Mouse (Mus musculus): ENCODE results near the gene Zfp667. TPM values are rescaled to one million over a fixed set of nuclear protein-coding genes. Genes with fewer than 3 reads are reported as not detected.
"Not testable (repeated sequence)": the region's sequence is repeated elsewhere in the genome, so short reads cannot be mapped to it uniquely, and the experiment has no call there.

Zfp667 gene
- total RNA-seq, 2 experiments from 2014 or later = 9.5 to 10.6 TPM

- not testable (repeated sequence) for DNase-seq (ENCODE audit: low spot score in 2 of 2)
Measured at GRCm38 (mm10) chr7:6291121-6291520, 4.7 kb downstream of the Zfp667 start.

DNA sequence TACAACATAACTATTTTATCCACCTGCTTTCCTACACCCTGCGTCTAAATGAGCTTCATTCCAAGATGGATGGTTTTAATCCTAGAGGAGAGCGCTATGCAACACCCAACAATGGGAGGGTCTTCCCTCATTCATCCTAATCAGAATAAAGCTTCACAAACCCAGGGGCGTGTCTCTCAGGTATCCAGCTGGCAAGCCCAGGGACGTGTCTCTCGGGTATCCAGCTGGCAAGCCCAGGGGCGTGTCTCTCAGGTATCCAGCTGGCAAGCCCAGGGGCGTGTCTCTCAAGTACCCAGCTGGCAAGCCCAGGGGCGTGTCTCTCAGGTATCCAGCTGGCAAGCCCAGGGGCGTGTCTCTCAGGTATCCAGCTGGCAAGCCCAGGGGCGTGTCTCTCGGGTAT, 14.4 kb downstream of the Zfp667 start:
- not testable (repeated sequence) for DNase-seq (ENCODE audit: low spot score in 2 of 2)

DNA sequence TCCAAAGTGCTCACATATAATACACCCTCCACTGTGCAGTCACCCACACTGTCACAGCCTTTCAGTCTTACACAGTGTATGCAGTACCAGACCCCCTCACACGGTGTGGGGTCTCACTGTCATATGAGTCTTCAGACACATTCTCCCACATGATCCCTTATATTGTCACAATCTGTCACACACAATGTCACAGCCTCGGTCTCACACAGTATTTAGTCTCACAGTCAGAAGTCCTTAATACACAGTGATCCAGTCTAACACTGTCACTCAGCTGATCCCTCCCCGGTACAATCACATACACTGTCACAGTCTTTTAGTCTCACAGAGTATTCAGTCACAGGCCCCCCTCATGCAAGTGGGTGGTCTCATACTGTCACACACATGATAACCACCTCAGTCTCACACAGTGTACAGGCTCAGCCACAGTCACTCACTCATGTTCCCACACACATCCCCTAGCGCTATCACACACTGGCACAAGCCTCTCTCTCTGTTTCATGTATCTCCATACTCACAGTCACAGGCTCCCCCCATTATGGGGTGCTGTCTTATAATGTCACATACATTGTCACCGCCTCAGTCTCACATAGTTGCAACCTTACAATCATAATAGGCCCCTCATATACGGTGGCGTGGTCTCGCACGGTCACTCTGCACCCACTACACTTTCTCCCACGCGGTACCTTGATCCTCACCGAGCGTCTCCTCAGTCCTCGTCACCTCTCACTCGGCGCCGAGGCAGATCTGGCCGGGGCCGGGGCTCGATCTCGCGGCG, 44.3 kb downstream of the Zfp667 start:
- DNase-seq (ENCODE audit: low spot score in 2 of 2) = no peak

DNA sequence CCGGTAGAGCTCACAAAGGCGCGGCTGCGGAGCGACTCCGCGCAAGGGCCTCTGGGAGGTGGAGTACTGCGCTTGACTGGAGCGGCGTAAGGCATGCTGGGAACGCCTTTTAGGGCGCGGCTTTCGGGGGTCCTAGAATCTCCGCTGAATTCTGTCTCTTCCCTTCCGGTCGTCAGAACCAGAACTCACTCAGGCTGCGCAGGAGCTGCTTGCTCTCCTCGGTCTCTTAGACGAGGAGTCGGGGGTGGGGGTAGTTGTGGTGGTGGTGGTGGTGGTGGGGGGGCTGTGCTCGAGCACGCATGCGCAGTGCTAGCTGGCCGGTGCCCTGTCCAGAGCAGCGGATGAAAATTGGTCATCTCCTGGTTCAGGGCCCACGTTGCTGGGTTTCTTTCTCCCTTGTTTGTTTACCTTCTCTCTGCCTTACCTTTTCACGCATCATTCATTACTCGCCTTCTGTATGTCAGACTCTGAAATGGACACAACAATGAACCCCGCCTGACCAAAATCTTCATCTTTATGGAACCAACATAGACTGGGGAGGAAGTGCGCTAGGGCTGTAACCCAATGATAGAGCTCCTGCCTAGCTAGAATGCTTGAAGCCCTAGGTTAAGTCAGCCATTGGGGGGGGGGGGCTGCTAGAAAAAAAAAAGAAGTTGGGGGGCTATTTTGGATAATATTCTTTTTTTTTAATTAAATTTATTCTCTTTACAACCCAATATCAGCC, 45.0 kb downstream of the Zfp667 start, which contains the start of gene Zfp583:
Gene Zfp583 (minus strand): TSS at position 53 of the 724 bp plus-strand sequence.
- peak; percentile 63 to 69 for DNase-seq (ENCODE audit: low spot score in 2 of 2)

DNA sequence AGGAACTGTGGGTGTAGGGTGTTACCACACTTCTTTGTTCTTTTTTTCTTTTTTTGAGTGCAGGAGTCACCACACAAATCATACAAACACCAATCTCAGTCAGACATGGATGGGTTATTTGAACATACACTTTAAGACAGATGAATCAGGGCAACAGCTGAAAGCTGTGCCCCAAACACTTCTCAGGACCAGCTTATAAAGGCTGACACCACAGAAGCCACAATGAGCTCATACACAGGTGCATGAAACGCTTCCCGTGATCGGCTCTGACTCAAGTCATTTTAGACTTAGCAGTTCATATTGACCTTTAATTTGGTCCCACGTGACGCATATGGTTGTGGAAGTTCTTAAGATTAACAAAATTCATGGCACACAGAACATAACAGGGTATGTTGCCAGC, 53.5 kb downstream of the Zfp667 start:
- no peak for DNase-seq (ENCODE audit: low spot score in 2 of 2)

DNA sequence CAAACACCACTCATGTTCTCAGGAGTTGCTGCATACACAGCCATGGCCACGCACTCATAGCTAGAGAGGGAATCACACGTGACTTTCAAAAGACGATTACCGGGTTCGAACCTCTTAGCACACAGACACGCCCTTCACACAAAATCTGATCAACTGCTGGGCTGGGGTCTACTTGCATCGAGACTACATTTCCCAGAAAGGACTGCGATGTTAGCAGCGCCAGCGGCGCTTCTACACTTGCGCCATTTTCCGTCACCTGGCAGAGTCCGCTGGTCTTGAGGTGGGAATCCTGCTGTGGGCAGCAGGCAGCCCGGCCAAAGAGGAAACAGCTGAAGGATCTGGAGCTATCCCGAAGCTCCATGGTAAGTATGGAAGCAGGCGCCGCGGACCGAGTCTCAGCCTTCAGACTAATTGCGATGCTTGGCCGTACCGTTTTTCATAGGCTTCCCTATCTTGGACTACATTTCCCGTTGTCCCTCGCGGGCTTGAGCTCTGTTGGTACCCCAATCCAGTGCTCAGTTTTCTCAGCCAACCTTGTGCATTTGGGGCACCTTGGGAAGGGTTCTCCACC, 57.2 kb downstream of the Zfp667 start, which contains the start of gene Gm3854:
Gene Gm3854 (plus strand): TSS at position 259 of the 571 bp plus-strand sequence.
- DNase-seq (ENCODE audit: low spot score in 2 of 2) = peak; percentile 12 to 19

DNA sequence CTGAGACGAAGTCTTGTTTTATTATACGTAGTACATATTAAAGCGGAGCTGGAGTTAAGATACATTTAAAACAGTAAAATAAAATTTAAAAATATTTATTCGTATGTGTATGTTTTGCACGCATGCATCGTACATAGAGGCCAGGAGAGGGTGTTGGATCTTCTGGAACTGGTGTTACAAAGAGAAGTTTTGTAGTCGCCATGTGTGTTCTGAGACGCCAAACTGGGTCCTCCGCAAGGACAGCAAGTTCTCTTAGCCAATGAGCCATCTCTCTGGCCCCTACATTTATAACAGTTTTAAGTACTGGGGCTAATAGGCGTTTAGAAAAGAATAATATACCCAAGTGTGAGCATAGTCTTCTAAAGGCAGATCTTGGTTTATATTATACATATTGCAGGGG, 57.7 kb downstream of the Zfp667 start:
- DNase-seq (ENCODE audit: low spot score in 2 of 2) = no peak

Other genes with a start within 250 kb of the Zfp667 start
- gene Nlrp4c, start 241.4 kb upstream of the Zfp667 start, total RNA-seq (2021) = not detected
- gene Zfp787, start 130.6 kb upstream of the Zfp667 start, total RNA-seq (2021) = 10 to 100 TPM; 79.3 to 83.7 TPM
- gene Zfp444, start 114.4 kb upstream of the Zfp667 start, total RNA-seq (2021) = 10 to 100 TPM; 31.3 to 36.3 TPM
- gene Galp, start 89.5 kb upstream of the Zfp667 start, total RNA-seq (2021) = not detected
- gene Zscan5b, start 64.3 kb upstream of the Zfp667 start, total RNA-seq (2021) = not detected
- gene Epp13, start 33.9 kb upstream of the Zfp667 start, total RNA-seq (2021) = not detected
- 1 to 10 TPM; 3.1 to 5.4 TPM for gene Zfp583, start 44.7 kb downstream of the Zfp667 start, total RNA-seq (2021)
- 1 to 10 TPM; 1.6 to 1.7 TPM for gene Gm3854, start 57.2 kb downstream of the Zfp667 start, total RNA-seq (2021)
- 1 to 10 TPM; 3.9 to 4.0 TPM for gene Zfp78, start 76.7 kb downstream of the Zfp667 start, total RNA-seq (2021)
- 1 to 10 TPM; 6.8 to 9.0 TPM for gene Zfp28, start 96.7 kb downstream of the Zfp667 start, total RNA-seq (2021)
- under 1 TPM; 0.17 to 0.40 TPM for gene Smim17, start 112.1 kb downstream of the Zfp667 start, total RNA-seq (2021)
- gene Gm20715, start 123.7 kb downstream of the Zfp667 start, total RNA-seq (2021) = under 1 TPM in 1 of 2 experiments, not detected in 1; 0.08 TPM
- gene Olfr1344, start 152.1 kb downstream of the Zfp667 start, total RNA-seq (2021) = not detected
- gene Olfr1336, start 169.6 kb downstream of the Zfp667 start, total RNA-seq (2021) = under 1 TPM in 1 of 2 experiments, not detected in 1; 0.03 TPM
- not detected for gene Olfr1346, start 180.5 kb downstream of the Zfp667 start, total RNA-seq (2021)
- gene Olfr5, start 200.4 kb downstream of the Zfp667 start, total RNA-seq (2021) = not detected
- gene Olfr1347, start 213.2 kb downstream of the Zfp667 start, total RNA-seq (2021) = not detected
- gene Olfr1348, start 222.2 kb downstream of the Zfp667 start, total RNA-seq (2021) = not detected
- gene Olfr1349, start 236.4 kb downstream of the Zfp667 start, total RNA-seq (2021) = not detected